Mouse (Mus musculus) MEL (cell line): Measurements from ENCODE around the gene Trim37. TPM values are rescaled to one million over a fixed set of nuclear protein-coding genes. Genes with fewer than 3 reads are reported as not detected.

Experiments used
- DNase-seq: peaks from one replicate; pipeline ENCODE4 v3.0.0; 2011; ENCODE audit warnings: low read depth, low spot score
- H3K27ac ChIP-seq: 2 replicates; pipeline ENCODE4 v1.5.1; 2012; ENCODE audit warnings: low read depth, mild to moderate bottlenecking, control low read depth, low read length, moderate library complexity; ENCODE audit not compliant: control insufficient read depth
- H3K27me3 ChIP-seq, 2 experiments: fragments of 150-350 bp in 1 of 2; sonication (generic) in 1 of 2; 2 replicates each; pipeline ENCODE4 v1.6.1; 2012; ENCODE audit warnings: low read length in 2 of 2, mild to moderate bottlenecking in 2 of 2, improper control_type of control experiment in 1 of 2, moderate library complexity in 1 of 2; ENCODE audit not compliant: insufficient read depth in 2 of 2, control insufficient read depth in 1 of 2
- H3K36me3 ChIP-seq, 2 experiments: 2 replicates each; pipeline ENCODE4 v1.6.1; 2012 to 2014; ENCODE audit warnings: low read length in 2 of 2, improper control_type of control experiment in 1 of 2, inconsistent platforms in 1 of 2, mild to moderate bottlenecking in 1 of 2; ENCODE audit not compliant: insufficient read depth in 2 of 2, control insufficient read depth in 1 of 2
- H3K4me1 ChIP-seq, 2 experiments: fragments of 150-350 bp in 1 of 2; sonication (generic) in 1 of 2; 2 replicates each; pipeline ENCODE4 v1.6.1; 2012; ENCODE audit warnings: low read length in 2 of 2, improper control_type of control experiment in 1 of 2, mild to moderate bottlenecking in 1 of 2; ENCODE audit not compliant: insufficient read depth in 2 of 2, control insufficient read depth in 1 of 2
- H3K4me3 ChIP-seq, 2 experiments: fragments of 150-350 bp in 1 of 2; sonication (generic) in 1 of 2; 2 replicates each; pipeline ENCODE4 v1.5.1; 2012; ENCODE audit warnings: low read depth in 2 of 2, low read length in 2 of 2, mild to moderate bottlenecking in 2 of 2, moderate library complexity in 2 of 2, control low read depth in 1 of 2, improper control_type of control experiment in 1 of 2; ENCODE audit not compliant: control insufficient read depth in 1 of 2, insufficient read depth in 1 of 2
- H3K79me2 ChIP-seq: 2 replicates; pipeline ENCODE4 v1.6.1; 2012; ENCODE audit warnings: mild to moderate bottlenecking, low read length, moderate library complexity; ENCODE audit not compliant: control insufficient read depth, poor library complexity, insufficient read depth
- H3K9ac ChIP-seq: 2 replicates; pipeline ENCODE4 v1.6.1; 2012; ENCODE audit warnings: low read depth, mild to moderate bottlenecking, control low read depth, low read length, moderate library complexity; ENCODE audit not compliant: control insufficient read depth, poor library complexity, severe bottlenecking
- H3K9me3 ChIP-seq: fragments of 150-350 bp; sonication (generic); replicated peaks from 2 replicates; pipeline ENCODE4 v1.6.1; 2012; ENCODE audit warnings: mild to moderate bottlenecking, low read length, improper control_type of control experiment, moderate library complexity; ENCODE audit not compliant: insufficient read depth
- CHD2 ChIP-seq: IDR thresholded peaks from 2 replicates; pipeline ENCODE4 v1.6.1; 2011; ENCODE audit warnings: low read length, improper control_type of control experiment
- ELF1 ChIP-seq: IDR thresholded peaks from 2 replicates; pipeline ENCODE4 v1.6.1; 2014; ENCODE audit warnings: low read depth, mild to moderate bottlenecking, inconsistent platforms, low read length, improper control_type of control experiment, moderate library complexity
- EP300 ChIP-seq, 2 experiments: IDR thresholded peaks; 2 replicates each; pipeline ENCODE4 v1.6.1; 2011; ENCODE audit warnings: improper control_type of control experiment in 2 of 2, low read length in 2 of 2, low read depth in 1 of 2, mild to moderate bottlenecking in 1 of 2
- KAT2A ChIP-seq: conservative IDR thresholded peaks from 2 replicates; pipeline ENCODE4 v1.6.1; 2012; ENCODE audit warnings: low read depth, low read length, improper control_type of control experiment, inconsistent platforms
- MAX ChIP-seq: IDR thresholded peaks from 2 replicates; pipeline ENCODE4 v1.6.1; 2011; ENCODE audit warnings: low read length, improper control_type of control experiment
- MEF2A ChIP-seq: IDR thresholded peaks from 2 replicates; pipeline ENCODE4 v1.6.1; 2014; ENCODE audit warnings: low read depth, mild to moderate bottlenecking, inconsistent platforms, low read length, improper control_type of control experiment; ENCODE audit not compliant: poor library complexity, insufficient replicate concordance, severe bottlenecking; ENCODE audit errors: extremely low read depth
- MXI1 ChIP-seq: IDR thresholded peaks from 2 replicates; pipeline ENCODE4 v1.6.1; 2011; ENCODE audit warnings: mild to moderate bottlenecking, low read depth, low read length, improper control_type of control experiment
- NELFE ChIP-seq: IDR thresholded peaks from 2 replicates; pipeline ENCODE4 v1.6.1; 2011; ENCODE audit warnings: low read depth, low read length, improper control_type of control experiment
- NRF1 ChIP-seq: IDR thresholded peaks from 2 replicates; pipeline ENCODE4 v1.6.1; 2014; ENCODE audit warnings: low read depth, mild to moderate bottlenecking, inconsistent platforms, low read length, improper control_type of control experiment, moderate library complexity; ENCODE audit not compliant: poor library complexity, insufficient read depth, severe bottlenecking
- SMC3 ChIP-seq: IDR thresholded peaks from 2 replicates; pipeline ENCODE4 v1.6.1; 2011; ENCODE audit warnings: low read depth, low read length, improper control_type of control experiment
- TBP ChIP-seq: IDR thresholded peaks from 2 replicates; pipeline ENCODE4 v1.8.0; 2011; ENCODE audit warnings: low read depth, low read length, improper control_type of control experiment
- TCF12 ChIP-seq: IDR thresholded peaks from 2 replicates; pipeline ENCODE4 v1.6.1; 2014; ENCODE audit warnings: low read depth, mild to moderate bottlenecking, inconsistent platforms, low read length, improper control_type of control experiment, moderate library complexity
- ZMIZ1 ChIP-seq: IDR thresholded peaks from 2 replicates; pipeline ENCODE4 v1.6.1; 2012; ENCODE audit warnings: low read depth, mild to moderate bottlenecking, inconsistent platforms, low read length, improper control_type of control experiment, moderate library complexity
- ZNF384 ChIP-seq: IDR thresholded peaks from 2 replicates; pipeline ENCODE4 v1.6.1; 2012; ENCODE audit warnings: low read depth, mild to moderate bottlenecking, inconsistent platforms, low read length, improper control_type of control experiment
- polyA plus RNA-seq, 2 experiments: library from polyadenylated mRNA; stranded (reverse) in 1 of 2; unstranded in 1 of 2; fragments of >175 nt in 1 of 2; fragments of >200 nt in 1 of 2; gene quantifications; 2 replicates each; pipeline versions ENCODE4 v1.2.1 to v1.2.4; 2012; ENCODE audit warnings: low replicate concordance in 2 of 2, low read depth in 1 of 2; ENCODE audit not compliant: insufficient read length in 2 of 2, insufficient read depth in 1 of 2, missing spikeins in 1 of 2
- total RNA-seq: library from RNA; depleted of rRNA; stranded (reverse); fragments of 300-350 nt; gene quantifications from 2 replicates; pipeline ENCODE4 v1.2.3, GENCODE M21; 2012

Trim37 gene
- total and polyA plus RNA-seq, 3 experiments = 39.3 to 52.1 TPM; not detected in 1

- TF ChIP-seq MEF2A (0 out of 2 replicates have a peak, but pooled peaks have one; percentile 29), ZNF384 (peak; percentile 61), TCF12 (peak; percentile 14; the same call in 1 of the 2 replicates), TBP (peak; percentile 68), KAT2A (no peak; the same call in 1 of the 2 replicates), SMC3 (no peak)
Observed at GRCm38 (mm10) chr11:87126824-87127816, at the start of gene Trim37 (continued).

- H3K27ac ChIP-seq = no peak overlapping the region
- peaks cover 35% of the 10 kb centered on the region for H3K79me2 ChIP-seq
- no peak for DNase-seq
- no peak overlapping the region for H3K9ac ChIP-seq
- TF ChIP-seq NRF1 (no peak), ZNF384 (peak; percentile 54; the same call in 1 of the 2 replicates)
- TF ChIP-seq, all 39 proteins: peak for 1
- peaks cover 15 to 18% of the 10 kb centered on the region in 2 experiments for H3K36me3 ChIP-seq
- no peaks in the 10 kb centered on the region for H3K27me3 ChIP-seq
- peak overlapping the region in 1 of 2 experiments; percentile 81; a peak in 1 of 4 replicates for H3K4me3 ChIP-seq
- peaks cover 10 to 16% of the 10 kb centered on the region in 2 experiments; a peak in 3 of 4 replicates for H3K4me1 ChIP-seq
- no peaks in the 10 kb centered on the region for H3K9me3 ChIP-seq
Observed at GRCm38 (mm10) chr11:87083712-87084111, 43.2 kb upstream of the Trim37 start.

- Histone ChIP-seq H3K36me3 (peaks cover 11 to 18% of the 10 kb centered on the region in 2 experiments), H3K4me1 (peaks cover 10 to 16% of the 10 kb centered on the region in 2 experiments; a peak in 3 of 4 replicates), H3K27me3 (no peaks in the 10 kb centered on the region), H3K4me3 (peak overlapping the region; percentile 81 to 90), H3K79me2 (peaks cover 33% of the 10 kb centered on the region), H3K9me3 (no peaks in the 10 kb centered on the region), H3K9ac (peak overlapping the region; percentile 87), H3K27ac (no peak overlapping the region)
- TF ChIP-seq EP300 (IDR thresholded peaks at IDR 0.05; ENCODE audit: low read depth in 1 of 2, low read length in 2 of 2) (no peak), SMC3 (no peak), ZMIZ1 (no peak), CHD2 (no peak), ZNF384 (no peak), MXI1 (no peak), NELFE (no peak), MAX (no peak), ELF1 (no peak)
- no peak for DNase-seq
Observed at GRCm38 (mm10) chr11:87085461-87085860, 41.4 kb upstream of the Trim37 start.
